Mouse (Mus musculus) heart, adult 8-10 months (tissue): Measurements from ENCODE around the gene Chmp5. TPM values are rescaled to one million over a fixed set of nuclear protein-coding genes. Genes with fewer than 3 reads are reported as not detected.
A peak's percentile ranks its signal among the peaks of the same experiment; 100 is the strongest.
"Not testable (repeated sequence)": the region's sequence is repeated elsewhere in the genome, so short reads cannot be mapped to it uniquely, and the experiment has no call there.

Source experiments
- DNase-seq: peaks from one replicate; pipeline ENCODE4 v3.0.0; 2022; ENCODE audit warnings: low spot score
- total RNA-seq, 4 experiments: library from RNA; stranded (reverse); gene quantifications; 2 replicates each; pipeline ENCODE4 v1.2.4; 2022

The Chmp5 gene
- total RNA-seq: 10 to 100 TPM; 32.2 to 39.2 (median 37.1) TPM

DNA sequence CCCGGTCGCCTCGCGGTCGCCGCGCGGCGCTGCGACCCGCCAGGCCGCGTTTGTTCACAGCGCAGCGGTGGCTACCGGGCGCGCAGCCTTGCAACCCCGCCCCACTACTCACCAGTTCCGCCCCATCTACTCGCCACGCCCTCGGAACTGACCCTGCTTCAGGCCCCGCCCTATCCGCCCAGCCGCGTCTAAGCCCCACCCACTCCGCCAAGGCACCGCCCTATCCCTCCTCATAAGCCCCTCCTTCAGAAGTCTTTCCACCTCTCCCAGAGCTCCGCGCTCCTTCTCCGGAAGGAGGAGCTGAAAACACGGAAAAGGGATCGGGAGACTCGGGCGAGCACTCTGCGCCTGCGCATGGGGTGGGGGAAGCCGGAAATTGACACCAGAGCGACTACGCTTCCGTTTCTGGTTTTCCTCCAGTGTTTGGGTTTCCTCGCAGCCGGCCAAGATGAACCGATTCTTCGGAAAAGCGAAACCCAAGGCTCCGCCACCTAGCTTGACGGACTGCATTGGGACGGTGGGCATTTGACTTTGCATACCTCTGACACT is at the start of gene Chmp5, which contains the start of gene Bag1:
Gene Chmp5, plus strand, starts transcription at position 248 of the 549 bp plus-strand sequence.
Gene Bag1, minus strand, starts transcription at position 135 of the 549 bp plus-strand sequence.
- peak; percentile 99 for DNase-seq

DNA sequence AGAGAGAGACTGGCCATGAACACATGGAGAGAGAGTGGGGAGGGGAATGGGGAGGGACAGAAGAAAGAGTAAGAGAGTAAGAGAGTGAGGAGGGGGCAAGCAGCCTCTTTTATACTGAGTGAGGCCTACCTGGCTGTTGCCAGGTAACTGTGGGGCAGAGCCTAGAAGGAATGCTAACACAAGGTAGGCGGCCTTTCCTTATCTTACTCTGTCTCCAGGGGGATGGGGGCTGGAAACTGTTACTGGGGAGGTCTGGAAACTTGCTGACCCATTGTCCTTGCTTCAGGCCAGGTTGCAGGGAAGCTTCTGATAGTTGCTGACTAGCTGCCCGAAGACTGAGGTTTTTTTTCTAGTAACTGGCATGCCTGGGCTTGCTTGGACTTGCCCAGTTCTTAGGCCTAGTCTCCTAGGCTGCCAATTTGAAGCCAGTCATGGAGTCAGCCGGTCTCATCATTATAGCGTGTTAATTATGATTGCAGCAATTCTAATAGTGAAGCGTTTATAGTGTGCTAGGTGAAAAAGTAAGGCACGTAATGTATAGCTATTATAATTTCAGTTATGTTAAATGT is 49.6 kb upstream of the Chmp5 start:
- DNase-seq: no peak

- DNase-seq: no peak
Measured at GRCm38 (mm10) chr4:40899264-40899663, 48.9 kb upstream of the Chmp5 start.

DNA sequence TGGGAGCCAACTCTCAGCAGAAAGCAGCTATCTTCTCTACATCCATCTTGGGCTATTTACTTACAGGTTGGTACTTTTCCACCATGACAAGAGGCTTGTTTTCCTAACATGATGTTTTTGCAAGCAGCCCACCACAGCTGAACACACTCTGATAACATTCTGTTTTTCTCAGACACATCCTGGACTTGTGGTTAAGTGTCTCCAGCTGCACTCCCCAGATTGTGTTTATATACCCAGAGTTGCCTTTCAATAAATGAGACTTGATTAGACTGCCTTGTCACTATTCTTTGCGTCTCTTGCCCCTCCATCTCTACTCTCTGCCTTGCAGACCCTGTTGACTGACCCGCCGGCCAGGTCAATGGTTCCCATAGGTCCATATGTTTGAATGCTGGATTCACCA is 48.1 kb upstream of the Chmp5 start:
- no peak for DNase-seq

- no peak for DNase-seq
Measured at GRCm38 (mm10) chr4:40900612-40901011, 47.6 kb upstream of the Chmp5 start.

- peak; percentile 20 for DNase-seq
Measured at GRCm38 (mm10) chr4:40906298-40906697, 41.9 kb upstream of the Chmp5 start.

DNA sequence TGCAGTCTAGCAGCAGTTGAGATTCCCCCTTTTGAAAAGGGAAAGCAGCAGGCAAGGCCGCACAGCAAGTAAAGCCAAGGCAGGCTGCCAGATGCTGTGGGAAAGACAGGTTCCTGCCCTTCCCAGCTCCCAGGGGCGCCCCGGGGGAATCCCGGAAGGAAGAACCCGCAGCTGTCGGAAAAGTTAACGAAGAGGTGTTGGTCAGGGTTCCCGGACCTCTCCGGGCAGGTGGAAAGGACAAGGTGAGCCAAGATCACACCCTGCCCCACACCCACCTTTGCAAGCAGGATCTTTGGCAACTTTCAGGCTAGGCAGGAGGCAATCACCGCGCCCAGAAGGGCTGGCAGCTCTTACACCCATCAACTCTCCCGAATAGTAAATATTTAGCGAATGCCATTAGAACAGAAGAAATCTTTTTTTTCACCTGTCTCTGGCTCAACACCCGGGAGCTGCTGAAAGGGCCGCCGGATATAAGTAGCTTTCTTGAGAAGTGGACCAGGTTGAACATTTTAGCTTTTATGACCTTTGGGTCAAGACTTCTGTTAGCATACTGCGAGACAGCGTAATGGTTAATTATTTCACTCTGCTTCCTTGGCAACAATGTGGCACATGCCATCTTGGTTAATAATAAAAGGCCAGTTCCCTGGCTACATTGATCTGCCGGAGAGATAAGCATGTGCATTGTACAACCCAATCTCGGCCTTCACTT is 39.8 kb upstream of the Chmp5 start:
- DNase-seq: peak; percentile 14

GRCm38 (mm10) chr4:40914287-40914867 is 33.8 kb upstream of the Chmp5 start:
- no peak for DNase-seq

DNA sequence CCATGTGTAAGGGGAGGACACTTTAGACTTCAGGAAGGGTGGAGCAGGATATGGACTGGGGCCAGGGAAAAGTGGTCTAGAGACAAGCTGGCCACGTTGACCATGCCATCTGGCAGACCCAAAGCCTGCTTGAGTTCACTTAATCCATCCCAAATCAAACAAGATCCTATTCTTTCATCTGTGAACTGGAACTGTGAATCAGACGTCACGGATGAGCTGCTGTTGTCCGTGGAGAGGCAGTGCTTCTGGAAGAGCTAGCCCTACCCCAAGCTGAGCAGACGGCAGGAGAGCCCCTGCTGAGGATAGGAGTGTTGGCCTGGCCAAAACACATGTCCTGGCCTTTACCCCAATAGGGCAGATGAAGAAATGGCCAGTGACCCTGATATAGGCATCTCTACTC is 32.3 kb upstream of the Chmp5 start:
- DNase-seq: no peak

GRCm38 (mm10) chr4:40916592-40917155 is 31.5 kb upstream of the Chmp5 start:
- no peak for DNase-seq

DNA sequence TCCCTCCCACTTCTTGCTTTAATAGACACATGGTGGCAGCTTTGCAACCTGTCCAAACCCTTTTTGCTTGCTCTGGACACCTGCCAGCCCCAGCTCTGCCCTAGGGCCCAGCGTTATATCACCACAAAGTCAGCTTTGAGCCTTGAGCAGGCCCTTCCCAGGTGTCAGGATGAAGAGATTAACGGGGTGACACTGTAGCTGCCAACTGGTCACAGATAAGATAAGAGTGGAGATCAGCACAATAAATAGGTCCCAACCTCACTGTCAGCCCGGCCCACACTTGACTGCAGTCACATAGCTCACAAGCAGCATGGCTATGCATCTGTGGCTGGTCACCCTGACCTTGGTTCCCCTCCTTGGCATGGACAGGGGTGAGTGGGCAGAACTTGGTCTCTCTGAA is 28.4 kb upstream of the Chmp5 start, which contains the start of gene Spink4:
Gene Spink4, plus strand, starts transcription at position 268 of the 400 bp plus-strand sequence.
- DNase-seq: no peak

- no peak for DNase-seq
Measured at GRCm38 (mm10) chr4:40920576-40920975, 27.6 kb upstream of the Chmp5 start.

DNA sequence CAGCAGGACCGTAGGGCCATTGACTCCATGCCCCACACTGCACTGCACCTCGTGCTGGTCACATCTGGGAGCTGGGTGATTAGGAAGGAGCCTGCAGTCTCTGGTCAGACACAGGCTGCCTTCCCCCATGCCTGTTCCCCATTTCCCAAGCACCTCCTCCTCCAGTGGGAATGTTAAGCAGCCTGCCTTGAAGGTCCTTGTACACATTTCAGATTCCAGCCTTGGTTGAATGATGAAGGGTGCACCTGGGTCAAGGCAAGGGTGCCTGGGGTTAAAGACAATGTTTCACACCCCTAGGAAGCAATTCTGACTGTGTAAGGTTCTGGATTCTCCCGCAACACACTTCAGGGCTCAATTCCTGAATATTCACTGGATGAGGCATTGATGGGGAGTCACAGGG is 26.9 kb upstream of the Chmp5 start:
- no peak for DNase-seq

DNA sequence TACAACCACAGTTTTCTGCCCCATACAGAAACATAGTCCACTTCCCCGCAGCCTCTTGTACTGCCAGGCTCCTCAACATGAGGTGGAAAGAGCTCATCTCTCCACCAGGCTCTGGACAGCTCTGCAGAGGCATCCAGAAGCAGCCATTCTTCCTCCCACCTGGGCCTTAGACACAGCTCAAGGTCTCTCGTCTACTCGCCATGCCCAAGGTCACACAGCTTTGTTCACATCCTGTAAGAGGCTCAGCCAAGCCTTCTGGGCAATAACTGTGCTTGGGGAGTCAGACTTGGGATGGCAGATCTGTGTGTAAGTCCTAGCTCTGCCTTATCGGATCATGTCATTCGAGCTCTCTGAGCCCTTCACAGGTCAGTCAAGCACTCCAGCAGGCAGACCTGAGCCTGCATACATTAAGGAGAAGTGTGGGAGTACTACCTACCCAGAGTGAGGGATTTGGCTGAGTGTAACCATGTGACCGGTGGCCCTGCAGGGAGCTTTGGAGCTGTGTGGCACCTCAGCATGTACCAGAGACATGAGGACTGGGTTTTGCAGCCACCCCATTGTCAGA is 25.0 kb upstream of the Chmp5 start:
- DNase-seq: no peak

- DNase-seq: no peak
Measured at GRCm38 (mm10) chr4:40925568-40925967, 22.6 kb upstream of the Chmp5 start.

DNA sequence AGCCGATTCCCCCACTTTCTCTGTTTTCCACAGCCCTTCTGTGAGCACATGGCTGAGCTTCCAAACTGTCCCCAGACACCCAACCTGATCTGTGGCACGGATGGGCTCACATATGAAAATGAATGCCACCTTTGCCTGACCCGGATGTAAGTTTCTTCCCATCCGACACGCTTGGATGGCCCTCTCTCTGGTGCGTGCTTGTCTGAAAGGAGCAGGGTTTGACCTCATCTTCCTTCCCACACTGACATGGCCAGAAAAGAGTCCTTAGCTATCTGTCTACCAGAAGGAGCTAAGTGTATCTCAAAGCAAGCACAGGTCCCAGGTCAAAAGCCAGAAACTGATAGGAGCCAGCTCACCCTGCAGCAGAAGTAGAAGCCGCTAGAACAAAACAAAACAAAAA is 19.2 kb upstream of the Chmp5 start:
- DNase-seq: no peak

DNA sequence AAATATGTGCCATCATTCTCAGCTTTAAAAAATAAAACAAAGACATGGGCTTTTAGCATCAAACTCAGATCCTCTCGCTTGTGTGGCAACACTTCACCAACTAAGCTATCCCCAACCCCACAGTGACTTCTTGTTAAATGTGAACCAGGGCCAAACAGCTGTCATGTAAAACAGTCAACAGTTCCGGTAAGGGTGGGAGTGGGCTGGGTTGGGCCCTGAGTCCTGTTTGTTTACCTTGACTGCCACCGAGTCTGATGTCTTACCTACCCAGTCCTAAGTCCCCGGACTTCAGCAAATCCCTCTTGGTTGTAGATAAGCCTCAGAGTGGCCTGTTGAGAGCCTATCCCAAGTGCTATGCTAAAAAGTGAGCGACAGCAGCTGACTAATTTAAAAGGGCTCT is 14.5 kb upstream of the Chmp5 start:
- no peak for DNase-seq

GRCm38 (mm10) chr4:40934369-40934768 is 13.8 kb upstream of the Chmp5 start:
- not testable (repeated sequence) for DNase-seq

DNA sequence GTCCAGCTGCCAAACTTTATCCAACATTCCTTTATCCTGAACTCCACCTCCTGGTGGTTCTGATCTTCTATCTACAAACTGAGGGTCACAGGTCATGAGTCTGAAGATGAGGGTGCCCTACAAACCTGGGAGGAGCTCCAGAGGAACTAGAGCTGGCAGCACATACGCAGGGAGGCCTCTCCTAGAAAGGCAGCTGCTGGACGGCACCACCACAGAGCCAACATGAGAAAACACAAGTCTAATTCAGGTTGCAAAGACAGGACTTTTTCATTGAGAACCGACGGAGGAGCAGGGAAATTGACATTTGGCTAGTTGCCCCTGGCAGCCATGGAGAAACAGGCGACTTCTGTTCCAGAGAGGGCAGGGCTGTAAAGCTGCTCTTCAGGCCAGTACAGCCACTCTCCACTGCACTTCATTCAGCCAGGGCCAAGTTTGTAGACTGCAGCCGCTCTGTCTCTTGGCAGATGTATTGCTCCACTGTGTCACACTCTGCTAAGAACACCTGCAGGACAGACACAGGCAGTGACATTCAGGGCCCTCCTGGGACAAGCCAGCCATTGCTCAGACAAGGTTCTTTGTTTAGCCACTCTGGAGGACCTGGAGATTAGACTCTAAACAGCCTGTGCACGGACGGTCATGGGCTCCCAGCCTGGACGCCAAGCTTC is 11.9 kb upstream of the Chmp5 start:
- peak; percentile 65 for DNase-seq

- no peak for DNase-seq
Measured at GRCm38 (mm10) chr4:40938793-40939192, 9.4 kb upstream of the Chmp5 start.

- DNase-seq: no peak
Measured at GRCm38 (mm10) chr4:40943651-40944050, 4.6 kb upstream of the Chmp5 start.
